Mouse (Mus musculus) thymus, adult 18-20 months (tissue): ENCODE data around the gene Epha3.

ENCODE experiments used
- DNase-seq, 2 experiments: peaks; one replicate each; pipeline ENCODE4 v3.0.0; 2022; ENCODE audit warnings: mixed read lengths in 2 of 2

Gene Epha3

DNA sequence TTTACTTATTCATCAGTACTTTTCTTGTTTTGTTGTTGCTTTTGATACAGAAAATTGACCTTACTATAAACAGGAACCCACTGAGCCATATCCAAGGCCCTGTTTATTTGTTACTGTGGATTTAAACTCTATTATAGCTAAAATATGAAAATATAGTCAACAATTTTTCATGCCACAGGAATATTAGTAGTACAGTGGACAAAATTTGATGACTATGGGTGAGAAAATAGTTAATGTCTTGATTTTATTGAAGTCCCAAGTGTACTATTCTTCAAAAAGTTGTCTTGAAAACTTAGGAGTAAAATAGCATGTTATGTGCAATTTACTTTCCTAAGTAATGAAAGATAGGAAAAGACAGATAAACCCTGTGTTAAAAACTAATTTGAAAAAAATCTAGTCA, 217.4 kb downstream of the Epha3 start:
- no peak for DNase-seq

GRCm38 (mm10) chr16:63642641-63643040, 221.3 kb downstream of the Epha3 start:
- no peak for DNase-seq

- DNase-seq, result no peak
Measured at GRCm38 (mm10) chr16:63641603-63642002, 222.4 kb downstream of the Epha3 start.

GRCm38 (mm10) chr16:63638701-63639100, 225.3 kb downstream of the Epha3 start:
- no peak for DNase-seq

- no peak for DNase-seq
Measured at GRCm38 (mm10) chr16:63633748-63634166, 230.2 kb downstream of the Epha3 start.

- no peak for DNase-seq
Measured at GRCm38 (mm10) chr16:63625229-63625628, 238.7 kb downstream of the Epha3 start.

- DNase-seq, result no peak
Measured at GRCm38 (mm10) chr16:63621845-63622244, 242.1 kb downstream of the Epha3 start.

DNA sequence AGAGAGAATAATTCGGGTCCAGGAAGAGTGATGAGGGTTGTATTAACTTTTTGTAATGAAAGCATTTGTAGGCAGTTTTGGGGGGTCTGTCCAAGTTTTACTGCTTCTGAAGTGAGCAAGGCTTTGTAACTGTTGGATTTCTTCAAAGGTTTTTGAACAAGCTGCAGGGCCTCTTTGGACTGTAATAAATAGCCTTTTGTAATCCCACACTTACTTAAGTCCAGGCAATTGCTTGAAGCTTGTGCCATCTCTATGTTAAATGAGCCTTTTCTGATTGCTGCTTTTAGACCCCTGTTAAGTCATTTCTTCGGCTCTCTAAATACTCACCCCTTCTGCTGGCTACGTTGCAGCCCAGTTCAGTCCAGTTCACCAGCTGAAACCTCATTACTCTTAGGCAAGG, 248.6 kb downstream of the Epha3 start:
- DNase-seq, result no peak

DNA sequence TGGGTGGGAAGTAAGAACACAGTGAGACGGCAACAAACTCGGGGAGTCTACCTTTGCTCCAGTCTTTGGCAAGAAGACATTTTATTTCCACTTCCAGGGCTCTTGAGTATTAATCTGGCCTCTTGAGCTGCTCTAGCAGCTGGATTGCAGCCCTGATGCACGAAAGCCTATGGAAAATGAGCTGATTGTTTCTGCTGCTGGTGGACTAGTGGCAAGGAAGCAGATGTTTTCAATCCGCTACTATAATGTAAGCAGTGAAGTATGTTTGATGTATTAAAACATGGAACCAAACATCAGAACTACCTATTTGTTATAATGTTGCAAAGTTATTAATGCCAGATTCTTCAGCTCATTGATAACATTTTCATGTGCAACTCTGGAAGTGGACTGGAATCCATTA, 251.0 kb downstream of the Epha3 start:
- no peak for DNase-seq

DNA sequence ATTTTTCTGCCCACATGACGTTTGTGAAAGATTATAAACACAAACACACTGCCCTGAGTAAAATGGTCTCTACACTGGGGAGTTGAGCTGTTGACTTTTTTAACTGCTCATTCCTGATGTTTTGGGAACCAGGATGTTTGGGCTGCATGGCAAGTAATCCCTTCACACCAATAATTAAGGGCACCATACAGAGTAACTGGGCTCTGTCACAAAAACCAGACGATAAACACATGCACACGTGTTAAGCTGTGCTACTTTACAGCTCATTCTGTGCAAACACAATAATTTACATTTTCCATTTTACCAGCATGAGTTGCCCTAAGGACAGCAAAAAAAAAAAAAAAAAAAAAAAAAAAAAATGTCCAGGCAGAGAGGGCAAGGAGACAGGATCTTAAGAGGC, 263.7 kb downstream of the Epha3 start:
- DNase-seq, result no peak

- DNase-seq, result no peak
Measured at GRCm38 (mm10) chr16:63594656-63595055, 269.3 kb downstream of the Epha3 start.

DNA sequence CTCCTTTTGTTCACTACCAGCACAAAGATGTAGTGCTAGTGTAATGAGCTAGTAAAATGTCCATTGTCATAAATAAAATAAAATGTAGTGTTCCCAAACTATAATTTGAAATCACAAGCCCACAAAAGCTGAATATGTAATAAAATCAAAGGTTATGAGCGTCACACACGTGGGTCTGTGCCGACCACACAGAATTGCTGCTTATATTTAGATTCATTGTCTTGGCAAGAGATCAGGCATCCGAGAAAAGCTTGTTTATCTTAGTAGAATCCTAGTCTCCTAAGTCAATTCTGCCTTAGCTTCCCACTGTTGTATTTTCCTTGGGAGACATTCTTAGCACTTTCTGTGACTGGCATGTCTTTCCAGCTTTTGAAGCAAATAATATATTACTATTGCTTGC, 294.2 kb downstream of the Epha3 start:
- no peak for DNase-seq

DNA sequence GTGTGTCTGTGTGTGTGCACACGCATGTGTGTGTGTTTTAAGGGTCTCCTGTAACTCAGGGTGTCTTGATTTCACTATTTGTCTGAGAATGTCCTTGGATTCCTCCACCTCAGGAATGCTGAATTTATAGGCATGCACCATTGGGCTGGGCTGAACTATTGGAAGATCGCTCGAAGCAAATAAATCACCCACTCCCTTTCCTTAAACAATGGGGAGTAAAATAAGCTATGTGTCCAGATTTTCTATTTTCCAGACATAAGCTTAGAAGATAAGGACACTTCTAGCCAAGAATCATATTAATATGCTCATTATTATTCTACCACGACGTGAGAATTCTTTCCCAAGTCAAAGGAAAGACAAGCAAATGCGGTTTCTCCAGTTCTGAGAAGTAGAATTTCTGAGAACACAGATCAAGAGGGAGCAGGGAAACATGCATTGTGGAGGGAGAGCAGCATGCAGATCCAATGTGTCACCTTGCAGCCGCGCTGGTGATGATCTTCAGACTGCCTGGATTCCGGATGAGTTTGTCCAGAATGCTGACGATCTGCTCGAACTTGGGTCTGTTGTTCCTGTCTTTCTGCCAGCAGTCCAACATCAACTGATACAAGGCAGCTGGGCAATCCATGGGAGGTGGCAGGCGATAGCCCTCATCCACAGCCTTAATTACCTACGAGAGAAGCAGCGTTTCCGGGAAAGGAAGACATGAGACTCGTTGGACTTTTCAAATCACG, 297.7 kb downstream of the Epha3 start:
- DNase-seq, result no peak

GRCm38 (mm10) chr16:63556410-63557146, 307.4 kb downstream of the Epha3 start:
- no peak for DNase-seq

DNA sequence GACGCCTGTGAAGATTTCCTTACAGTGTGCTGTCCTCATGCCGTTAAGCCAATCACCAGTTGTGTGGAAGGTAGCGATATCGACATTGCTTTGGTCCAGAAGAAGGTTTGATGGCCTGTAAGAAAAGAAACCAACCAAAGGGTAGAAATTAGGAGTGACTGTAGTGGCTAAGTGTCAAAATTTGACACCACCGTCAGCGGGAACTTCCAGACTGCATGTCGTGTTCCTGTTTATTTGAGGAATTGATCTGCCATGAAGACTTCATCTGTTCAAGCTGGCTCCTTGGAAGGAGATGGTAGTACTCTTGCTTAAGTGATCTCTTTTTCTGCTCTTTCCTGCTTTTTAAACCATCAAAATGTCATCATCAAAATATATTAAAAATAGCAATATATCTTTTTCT, 311.4 kb downstream of the Epha3 start:
- DNase-seq, result no peak

GRCm38 (mm10) chr16:63539489-63539888, 324.5 kb downstream of the Epha3 start:
- no peak for DNase-seq

- no peak for DNase-seq
Measured at GRCm38 (mm10) chr16:63528821-63529220, 335.2 kb downstream of the Epha3 start.

DNA sequence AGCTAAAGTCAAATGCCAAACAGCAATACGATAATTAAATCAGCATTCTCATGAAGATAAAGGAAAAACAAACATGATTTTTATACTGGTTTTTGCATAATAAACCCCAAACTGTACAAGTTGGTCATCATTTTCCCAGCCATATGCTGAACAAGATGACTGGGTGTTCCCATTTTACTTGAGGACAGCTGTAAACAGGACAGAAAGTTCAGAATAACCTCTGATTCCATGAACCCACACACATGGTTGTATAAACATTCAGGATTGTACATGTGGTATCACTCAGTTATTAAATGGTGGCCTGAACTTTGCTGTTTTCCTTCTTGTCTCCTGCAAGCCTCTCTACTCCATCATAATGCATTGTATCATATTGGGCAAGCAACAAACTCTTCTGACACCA, 346.3 kb downstream of the Epha3 start:
- DNase-seq, result no peak

GRCm38 (mm10) chr16:63510069-63510468, 353.9 kb downstream of the Epha3 start:
- no peak for DNase-seq

GRCm38 (mm10) chr16:63506437-63506836, 357.5 kb downstream of the Epha3 start:
- no peak for DNase-seq

DNA sequence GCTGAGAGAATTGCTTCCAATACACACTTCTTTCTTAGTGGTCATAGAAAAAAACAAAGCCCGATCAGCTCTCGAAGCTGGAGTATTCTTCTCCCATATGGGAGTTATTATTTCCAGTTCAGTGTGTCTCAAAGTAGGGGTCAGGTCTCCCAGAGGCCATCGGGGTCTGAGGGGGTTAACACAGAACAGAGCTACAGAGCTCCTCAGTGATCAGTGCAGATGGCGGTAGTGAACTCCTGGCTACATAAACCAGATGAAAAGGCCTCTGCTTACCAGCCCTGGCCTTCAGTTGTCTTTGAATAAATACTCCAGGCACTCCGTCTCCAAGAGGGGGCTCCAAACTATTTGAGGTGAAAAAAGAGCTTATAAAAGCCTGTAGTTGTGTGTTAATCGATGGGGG, 362.5 kb downstream of the Epha3 start:
- no peak for DNase-seq

DNA sequence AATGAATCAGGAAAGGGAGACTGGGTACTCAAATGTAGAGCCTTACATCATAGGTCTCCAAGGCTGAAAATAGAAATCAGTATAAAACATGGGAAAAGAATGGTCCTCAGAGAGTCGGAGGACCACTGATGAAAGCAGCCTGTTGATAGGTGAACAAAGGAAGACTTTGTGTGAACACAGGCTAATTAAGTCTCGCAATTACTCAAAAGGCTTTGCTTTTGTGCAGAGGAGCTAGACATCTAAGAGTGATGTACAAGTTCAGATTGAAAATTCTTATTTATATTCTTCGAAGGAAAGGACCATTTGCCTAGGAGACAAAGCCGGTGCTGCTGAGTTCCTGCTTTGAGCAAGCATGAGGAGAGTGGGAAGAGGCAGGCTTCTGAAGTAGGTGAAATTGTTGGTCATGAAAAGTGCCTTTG, 363.0 kb downstream of the Epha3 start:
- no peak for DNase-seq
